Mouse (Mus musculus) v-Abl transformed pro-B cells (cell line): Measurements from ENCODE around the gene Serpina1f.
"Not testable (repeated sequence)": the region's sequence is repeated elsewhere in the genome, so short reads cannot be mapped to it uniquely, and the experiment has no call there.

Experiments used
- in situ Hi-C, 2 experiments: fragments of 400-800 bp; cut with MboI; formaldehyde crosslinking; loops; one replicate each; pipeline ENCODE4 v1.15.1; 2025; ENCODE audit not compliant: unreplicated experiment in 2 of 2

Gene Serpina1f

DNA sequence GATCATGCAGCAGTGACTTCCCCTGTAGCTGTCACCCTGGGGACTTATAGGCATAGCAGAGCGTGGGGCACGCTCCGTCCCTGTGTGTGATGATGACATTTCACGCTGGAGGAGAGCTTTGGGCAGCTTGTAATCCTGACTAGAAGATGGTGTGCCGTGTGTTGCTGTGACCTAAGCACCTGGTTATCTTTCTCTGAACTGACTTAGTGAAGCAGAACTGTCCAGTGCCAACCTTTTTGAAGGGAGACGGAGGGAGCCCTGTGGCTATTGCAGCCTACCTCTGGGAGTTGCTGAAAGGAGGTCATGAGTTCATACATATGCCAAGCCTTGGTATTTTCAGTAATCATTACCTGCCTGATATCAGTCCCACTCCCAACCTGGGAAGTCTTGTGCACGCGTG, at the start of gene Serpina1f:
TSS of gene Serpina1f (minus strand) at position 101 of the 400 bp plus-strand sequence.
- in situ Hi-C loops: no loop called here

DNA sequence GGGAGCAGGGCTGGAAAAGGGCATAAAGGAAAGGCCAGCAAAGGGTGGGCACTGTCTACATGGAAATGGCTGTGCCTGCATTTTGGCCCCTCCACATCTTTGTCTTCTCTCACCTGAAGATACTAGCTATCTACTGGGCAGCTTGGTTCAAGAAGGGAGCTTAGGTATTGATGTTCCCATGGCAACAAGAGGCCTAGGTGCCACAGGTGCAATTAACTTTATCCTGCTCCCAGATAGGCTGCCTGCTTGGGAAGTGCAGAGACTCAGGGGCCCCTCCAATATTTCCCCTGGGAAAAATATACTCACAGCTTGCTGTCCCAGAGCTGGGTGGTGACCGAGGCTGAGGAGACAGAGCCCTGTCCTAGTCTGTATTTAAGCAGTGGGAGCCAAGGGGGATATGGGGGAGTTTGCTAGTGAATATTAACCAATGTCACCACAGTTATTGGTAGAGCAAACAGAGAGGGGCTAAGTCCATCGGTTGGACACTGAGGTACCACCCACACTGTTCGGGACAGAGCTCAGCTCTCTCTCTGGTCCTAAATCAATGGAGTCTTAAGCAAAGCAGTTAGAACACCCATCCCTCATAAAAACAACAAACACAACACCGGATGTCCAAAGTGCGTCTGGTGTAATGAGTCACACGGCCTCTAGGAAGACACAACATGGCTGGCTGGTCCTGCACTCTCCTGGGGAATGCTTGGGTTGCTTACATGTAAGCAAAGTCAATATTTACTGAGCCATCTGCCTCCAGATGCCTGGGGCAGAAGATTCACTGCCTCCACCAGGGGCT, 42.7 kb upstream of the Serpina1f start:
- in situ Hi-C loops: not testable (repeated sequence)

DNA sequence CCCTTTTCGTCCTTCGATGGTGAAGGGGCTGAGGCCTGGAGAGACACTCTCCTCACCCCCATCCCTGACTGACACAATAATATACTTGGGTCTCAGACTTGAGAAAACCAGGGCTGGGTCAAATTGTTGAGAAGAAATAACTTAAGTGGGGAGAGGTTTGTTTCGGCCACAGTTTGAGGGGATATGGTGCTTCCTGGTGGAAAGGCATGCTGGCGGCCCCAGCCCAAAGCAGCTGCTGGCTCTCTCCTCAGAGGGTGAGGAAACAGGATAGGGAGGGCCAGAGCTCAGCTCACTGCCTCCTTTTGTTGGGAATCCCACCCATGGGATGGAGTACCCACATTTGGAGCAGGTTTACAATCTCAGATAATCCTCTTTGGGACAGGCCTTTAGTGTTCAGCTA, 40.2 kb upstream of the Serpina1f start:
- in situ Hi-C loops: not testable (repeated sequence)

DNA sequence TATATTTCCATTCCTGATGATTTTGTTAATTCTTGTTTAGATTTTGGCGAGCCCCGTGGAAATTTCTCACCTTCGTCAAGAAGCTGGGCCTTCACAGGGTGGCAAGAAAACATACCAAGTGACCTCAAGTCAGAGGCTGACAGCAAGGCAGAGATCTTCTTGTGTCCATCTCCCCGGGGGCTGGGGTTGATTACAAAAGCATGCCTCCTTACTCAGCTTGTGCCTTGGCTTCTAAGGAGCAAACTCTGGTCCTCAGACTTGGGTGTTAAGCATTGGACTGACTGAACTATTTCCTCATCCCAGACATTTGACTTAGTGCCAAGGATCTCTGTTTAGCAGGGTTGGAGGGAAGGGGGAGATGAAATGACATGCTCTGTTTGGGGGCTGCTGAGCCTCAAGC, 39.8 kb upstream of the Serpina1f start:
- in situ Hi-C loops: not testable (repeated sequence)

DNA sequence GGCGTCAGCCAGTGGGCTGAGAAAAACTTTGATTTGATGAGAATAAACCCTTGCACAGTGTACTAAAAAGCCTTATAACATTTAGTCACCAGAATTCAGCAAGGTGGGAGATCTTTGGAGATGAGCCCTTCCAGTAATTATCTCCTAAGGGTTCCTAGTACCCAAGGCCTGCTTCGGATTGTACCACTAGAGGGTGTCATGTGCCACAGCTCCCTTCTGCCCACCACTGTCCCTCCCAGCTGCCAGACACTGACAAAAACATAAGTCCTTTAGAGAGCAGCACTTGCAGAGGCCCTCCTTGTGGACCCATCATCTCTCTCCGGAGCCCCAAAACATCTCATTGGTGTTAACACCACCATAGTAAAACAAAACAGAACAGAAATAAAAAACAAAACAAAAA, 16.2 kb upstream of the Serpina1f start:
- in situ Hi-C loops: no loop called here

DNA sequence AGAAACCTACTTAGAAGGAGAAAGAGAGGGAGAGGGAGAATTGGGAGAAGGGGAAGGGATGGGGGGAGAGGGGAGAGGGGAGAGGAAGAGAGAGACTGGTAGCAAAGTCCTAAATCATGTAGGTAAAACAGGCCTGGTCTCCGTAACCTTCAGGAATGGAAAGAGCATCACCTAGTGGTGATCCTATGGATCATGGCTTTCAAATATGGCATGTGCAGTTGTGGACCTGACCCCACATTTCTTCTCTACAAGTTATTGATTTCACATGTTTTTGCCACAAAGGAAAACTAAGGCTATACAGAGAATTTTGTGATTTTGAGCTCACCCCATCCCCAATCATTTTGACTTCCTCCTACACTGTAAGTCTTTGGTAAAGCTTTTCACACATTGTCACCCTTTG, 15.1 kb upstream of the Serpina1f start:
- in situ Hi-C loops: no loop called here

DNA sequence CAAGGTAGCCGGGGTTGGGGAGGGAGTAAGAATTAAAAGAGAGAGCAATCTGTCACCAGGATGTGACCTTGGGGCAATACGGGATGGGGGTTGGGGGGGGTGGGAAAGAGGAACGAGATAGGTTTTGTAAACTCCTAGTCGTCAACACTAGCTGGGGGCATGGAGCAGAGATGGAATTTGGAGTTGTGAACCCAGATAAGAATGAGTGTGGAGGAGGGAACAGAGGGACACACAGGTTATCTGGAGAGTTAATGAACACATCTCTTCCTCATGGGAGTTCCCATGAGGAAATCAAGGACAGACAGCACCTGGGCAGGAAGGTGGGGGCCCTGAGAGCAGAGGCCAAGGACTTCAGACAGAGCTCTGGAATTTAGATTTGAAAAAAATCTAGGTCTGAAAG, 10.8 kb upstream of the Serpina1f start:
- in situ Hi-C loops: no loop called here

DNA sequence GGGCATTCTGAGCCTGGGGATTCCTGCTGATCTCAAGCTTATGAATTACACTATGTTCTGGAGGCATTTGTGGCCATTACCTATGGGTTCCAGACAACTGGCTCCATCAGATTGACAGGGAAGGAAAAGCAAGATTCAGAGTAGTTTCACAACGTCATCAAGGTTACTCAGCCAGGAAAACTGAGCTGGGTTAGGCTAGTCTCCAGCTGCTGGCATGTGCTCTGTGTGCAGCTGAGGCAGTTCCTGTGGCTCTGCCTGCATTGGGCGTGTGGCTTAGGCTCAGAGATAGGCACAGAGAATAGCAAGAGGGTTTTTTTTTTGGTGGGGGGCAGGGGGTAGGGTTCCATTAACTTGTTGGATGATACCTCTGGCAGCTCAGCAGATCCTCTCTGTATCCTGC, 10.2 kb upstream of the Serpina1f start:
- in situ Hi-C loops: no loop called here

DNA sequence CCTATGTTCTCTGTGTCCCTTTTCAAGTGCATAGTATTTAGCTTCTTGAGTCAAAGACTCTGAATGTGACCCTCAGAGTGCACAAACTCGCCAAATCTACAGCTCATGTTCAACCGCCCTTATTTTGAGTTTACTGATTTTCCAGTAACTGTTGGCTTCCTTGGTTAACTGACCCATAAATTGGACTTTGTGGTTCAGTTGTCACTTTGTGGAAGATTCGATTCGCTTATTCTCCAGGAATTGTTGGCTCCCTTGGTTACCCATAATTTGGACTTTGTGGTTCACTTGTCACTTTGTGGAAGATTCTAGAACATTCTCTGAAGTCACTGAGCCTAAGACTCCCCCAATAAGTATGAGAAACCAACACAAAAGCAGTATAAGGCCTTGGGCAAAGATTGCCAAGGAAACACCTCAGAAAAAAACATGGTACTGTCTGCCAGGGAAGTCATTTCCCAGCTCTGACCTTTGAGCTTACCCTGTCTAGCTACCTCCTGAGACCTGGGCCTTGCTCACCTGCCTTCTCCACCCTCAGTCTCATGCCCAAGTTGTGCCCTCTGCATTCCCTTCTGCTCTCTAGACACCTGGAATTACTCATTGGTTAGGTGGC, 4.9 kb upstream of the Serpina1f start:
- in situ Hi-C loops: no loop called here

DNA sequence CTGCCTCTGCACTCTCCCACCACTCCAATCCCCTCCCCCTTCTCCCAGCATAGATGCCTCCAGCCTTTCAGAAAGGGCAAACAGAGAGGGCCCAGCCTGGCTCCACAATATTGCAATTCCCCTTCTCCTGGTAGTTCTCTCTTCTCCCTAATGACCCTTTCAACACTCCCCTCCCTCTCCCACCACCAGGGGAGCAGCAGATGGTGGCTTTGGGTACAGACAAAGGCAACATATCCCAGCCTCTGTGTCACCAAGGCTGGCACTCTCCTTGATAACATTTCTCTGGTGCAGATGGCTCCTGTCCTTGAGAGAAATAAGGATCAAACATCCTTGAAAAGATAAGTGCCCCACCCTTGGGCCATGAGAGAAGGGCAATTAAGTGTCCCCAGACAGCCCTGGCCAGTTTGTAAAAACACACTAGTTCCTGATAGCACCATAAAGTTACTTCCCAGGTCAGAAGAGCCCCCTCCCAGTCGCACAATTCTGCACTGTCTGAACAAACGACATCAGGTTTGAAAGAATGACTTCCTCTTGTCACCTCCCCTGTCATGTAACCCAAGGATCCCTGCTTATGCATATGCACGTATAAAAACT, 7.0 kb downstream of the Serpina1f start:
- in situ Hi-C loops: no loop called here

DNA sequence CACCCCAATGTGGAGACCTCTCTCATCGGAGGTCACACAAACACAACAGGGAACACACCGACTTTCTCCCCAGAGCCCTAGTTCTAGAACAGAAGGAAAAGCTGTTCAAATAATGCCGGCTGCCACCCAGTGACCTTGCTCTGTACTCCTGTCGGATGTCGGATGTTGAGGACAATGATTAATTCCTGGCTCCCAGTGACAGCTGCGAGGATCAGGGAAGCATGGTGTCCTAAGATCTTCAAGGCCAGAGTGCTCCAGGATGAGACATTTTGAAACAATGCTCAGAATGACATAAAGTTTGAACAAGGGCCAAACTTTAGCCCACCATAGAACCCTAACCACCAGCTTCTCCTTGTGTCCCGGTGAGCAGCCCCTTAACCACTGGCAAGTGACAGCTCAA, 8.3 kb downstream of the Serpina1f start:
- in situ Hi-C loops: no loop called here

DNA sequence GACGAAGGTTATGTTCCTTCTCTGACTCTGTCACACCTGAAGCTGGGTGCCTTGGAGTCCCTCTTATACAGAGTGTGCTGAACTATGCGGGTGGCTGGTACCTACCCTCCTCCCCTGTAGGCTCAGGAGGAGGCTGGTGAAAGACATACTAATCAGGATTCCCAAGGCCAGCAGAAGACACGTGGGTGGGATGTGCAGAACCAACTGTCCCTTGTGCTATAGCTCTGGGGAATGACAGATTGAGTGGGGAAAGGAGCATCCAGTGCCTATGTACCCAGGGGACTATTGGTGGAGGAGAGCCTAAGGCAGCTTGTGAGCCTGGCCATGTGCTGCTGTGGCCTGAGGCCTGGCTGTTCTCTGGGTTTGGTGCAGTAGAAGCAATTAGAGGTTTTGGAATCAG, 9.3 kb downstream of the Serpina1f start:
- in situ Hi-C loops: no loop called here

DNA sequence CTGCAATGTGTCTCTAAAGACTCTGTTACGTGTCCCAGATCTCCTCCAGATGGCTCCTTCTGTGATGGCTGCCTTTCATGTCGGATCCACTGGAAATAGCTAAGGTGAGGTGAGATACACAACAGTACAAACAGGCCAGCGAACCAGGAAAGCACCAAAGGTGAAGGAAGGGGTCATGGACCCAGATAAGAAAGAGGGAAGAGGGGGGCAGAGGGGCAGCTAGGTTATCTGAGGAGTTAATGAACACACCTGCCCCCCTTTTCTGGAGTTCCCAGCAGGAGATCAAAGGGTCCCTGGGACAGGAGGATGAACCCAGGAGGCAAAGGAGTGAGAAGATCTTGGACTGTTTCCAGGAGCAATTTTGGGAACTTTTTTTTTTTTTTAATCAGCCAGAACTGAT, 9.9 kb downstream of the Serpina1f start:
- in situ Hi-C loops: no loop called here

DNA sequence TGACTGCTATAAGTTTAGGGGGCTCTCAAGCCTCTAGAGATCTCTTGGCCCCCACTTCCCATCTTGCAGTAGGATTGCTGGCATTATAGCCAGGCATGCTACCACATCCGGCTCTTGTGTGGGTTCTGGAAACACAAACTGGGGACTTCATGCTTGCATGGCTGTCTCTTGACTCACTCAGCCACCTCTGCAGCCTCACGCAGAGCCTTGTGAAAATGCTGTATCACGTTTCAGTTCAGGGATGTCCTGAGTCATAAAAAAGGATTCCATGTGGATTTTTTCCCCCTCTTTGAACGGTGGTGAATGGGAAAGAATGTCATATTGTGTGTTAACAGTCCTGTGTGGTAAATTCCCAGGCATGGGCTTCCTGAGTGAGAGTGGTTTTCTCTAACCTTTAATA, 11.6 kb downstream of the Serpina1f start:
- in situ Hi-C loops: no loop called here

DNA sequence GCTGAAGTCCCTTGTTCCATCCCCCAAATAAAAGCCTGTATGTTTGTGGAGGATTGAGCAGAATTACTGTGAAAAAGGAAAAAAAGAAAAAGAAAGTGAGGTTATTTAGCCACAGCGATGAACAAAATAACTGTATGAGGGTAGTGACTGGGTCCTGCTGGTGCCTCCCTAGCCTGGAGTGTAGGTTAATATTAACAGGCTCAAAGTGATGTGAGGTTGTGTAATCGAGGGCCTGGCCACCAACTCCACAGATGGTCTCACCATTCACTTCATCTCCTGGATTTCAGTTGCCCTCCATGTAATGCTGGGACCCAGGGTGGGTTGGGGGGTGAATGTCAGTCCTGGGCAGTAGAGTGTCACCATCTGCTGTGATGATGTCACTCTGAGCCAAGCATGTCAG, 13.6 kb downstream of the Serpina1f start:
- in situ Hi-C loops: no loop called here

DNA sequence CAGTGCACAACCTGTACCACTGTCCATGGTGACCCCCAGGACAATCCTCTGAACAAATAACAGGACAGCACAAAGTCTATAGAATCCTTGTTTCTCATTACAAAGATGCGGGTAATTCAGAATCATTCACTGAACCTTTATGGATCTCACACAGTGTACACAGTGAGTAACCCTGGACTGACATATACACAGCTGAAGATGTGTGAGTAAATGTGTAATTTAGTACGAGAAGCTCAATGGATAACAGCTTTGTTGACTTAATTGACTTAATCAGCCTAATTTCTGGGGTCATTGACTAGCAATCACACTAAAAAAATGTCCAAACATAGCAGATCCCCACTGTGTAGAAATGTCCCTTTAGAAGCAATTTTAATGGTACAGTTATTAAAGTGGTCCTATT, 14.2 kb downstream of the Serpina1f start:
- in situ Hi-C loops: no loop called here

DNA sequence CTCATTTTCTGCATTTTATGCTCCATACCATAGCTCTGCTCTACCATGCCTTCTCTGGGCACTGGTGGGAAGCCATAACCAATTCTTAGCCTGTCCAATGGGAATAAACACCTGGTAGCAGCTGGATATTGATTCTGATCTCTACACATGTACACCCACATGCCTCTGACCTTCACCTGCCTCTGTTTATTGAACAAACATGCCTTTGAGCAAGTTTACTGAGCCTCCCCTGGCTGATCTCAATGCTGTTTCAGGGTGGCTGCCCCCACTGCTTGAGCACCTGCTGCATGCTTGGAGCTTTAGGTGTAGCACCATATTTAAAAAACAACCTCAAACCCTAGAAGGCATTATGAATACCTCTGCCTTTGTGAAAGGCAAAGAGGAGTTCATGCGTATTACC, 15.5 kb downstream of the Serpina1f start:
- in situ Hi-C loops: not testable (repeated sequence)

DNA sequence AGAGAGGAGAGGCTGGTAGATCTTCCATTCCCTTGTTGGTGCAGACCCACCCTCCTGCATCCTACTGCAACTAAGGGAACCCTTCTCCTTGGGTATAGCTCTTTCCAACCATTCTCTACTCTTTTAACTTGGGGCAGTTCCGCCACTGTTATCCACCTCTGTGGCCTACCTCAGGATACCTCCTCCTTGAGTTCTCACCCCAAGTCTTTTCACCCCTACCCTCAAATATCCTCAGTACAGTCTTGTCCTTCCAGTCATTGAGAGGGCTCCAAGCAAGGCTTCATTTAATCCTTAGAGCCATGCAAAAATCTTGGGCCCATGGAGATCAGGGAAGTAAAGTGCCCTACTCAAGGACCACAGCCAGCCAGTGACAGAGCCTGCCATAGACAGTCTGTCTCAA, 19.3 kb downstream of the Serpina1f start, which contains the start of gene Serpina16:
TSS of gene Serpina16 (minus strand) at position 101 of the 400 bp plus-strand sequence.
- in situ Hi-C loops: no loop called here

DNA sequence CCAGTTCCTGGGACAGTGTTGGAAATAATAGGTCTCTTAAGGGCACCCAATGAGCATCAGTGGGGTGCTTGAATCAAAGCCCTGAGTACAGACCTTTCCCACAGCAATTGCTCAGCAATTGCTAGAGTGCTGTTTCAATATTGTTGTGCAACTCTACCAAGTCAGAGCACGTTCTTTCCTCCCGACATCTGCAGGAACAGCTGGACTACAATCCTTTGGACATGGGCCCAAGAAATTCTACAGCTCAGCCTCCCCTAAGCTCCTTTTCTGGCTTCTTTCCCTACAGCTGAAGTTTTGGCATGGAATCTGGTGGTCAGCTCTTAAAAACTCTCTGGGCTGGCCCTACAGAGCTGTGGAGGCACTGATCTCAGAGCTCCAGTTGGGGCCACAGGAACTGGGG, 22.1 kb downstream of the Serpina1f start:
- in situ Hi-C loops: no loop called here

DNA sequence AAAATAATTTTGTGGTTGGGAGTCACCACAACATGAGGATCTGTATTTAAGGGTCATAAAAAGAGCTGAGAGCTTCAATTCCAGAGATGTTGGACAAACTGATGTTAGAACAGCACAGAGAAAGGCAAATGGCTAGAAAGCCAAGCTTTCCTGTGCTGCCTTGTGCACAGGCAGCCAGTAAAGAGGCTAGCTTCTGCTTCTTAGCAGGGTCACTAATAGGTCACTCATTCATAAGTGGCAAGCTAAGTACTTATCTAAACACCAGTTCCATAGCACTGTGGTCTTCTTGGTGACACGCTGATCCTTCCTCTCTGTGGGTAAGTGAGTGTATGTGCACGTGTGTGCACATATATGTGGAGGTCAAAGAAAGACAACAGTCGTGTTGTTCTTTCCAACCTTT, 23.8 kb downstream of the Serpina1f start:
- in situ Hi-C loops: no loop called here

DNA sequence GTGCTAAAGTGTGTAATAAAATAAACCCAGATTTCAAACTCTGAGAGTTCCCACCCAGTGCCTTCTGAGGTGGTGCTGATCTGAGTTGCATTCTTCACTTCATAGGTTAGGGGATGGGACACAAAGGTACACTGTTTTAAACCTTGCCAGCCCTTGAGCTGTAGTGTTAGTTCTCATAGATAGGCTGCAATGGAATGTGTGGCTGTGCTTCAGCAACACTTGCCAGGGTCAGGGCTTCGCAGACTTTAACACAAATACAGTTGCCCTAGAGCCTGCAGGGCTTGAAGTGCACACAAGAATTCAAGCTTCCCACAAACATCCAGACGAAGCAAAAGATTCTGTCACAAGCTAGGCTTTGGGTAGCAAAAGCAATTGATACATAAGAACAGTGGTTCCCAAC, 24.4 kb downstream of the Serpina1f start:
- in situ Hi-C loops: no loop called here

DNA sequence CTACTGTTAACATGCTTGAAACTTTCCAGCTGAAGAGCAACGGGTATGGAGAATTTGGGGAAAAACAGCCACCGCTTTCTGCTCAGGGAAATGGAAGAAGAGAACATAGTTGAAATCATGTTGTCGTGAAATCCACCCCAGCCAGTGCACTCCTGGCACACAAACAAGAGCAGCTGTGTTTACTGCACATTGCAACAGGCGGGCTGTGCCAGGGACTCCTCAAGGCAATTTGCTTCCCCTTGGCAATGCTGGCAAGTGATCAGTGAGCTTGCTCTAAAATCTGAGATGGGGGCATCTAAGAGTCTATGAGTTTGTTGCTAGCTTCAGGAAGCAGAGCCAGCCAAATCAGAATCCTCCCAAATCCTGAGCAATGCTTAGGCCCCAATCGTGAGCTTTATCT, 25.0 kb downstream of the Serpina1f start:
- in situ Hi-C loops: no loop called here
